Mouse (Mus musculus): Measurements from ENCODE around the gene Pah. TPM values are rescaled to one million over a fixed set of nuclear protein-coding genes. Genes with fewer than 3 reads are reported as not detected.

The Pah gene
- polyA plus RNA-seq, 1 experiment from 2014 or later, result 40.9 TPM

GRCm38 (mm10) chr10:87597075-87597677 lies 75.6 kb downstream of the Pah start:
- no peak overlapping the region for H3K4me2 ChIP-seq (ENCODE audit: low read length)
- WGBS, result 55% methylated on average over 9 of the region's 9 CpGs
- no peak for ATAC-seq (replicated peaks; ENCODE audit: low FRiP score, low read depth)
- no peaks in the 10 kb centered on the region for H3K27me3 ChIP-seq (ENCODE audit: insufficient read depth, low read length)
- no peaks in the 10 kb centered on the region for H3K36me3 ChIP-seq (ENCODE audit: insufficient read depth, low read length)
- DNase-seq (ENCODE audit: low spot score), result no peak
- H3K9me3 ChIP-seq (replicated peaks; ENCODE audit: low read length), result no peaks in the 10 kb centered on the region
- no peak overlapping the region for H3K9ac ChIP-seq (ENCODE audit: low read depth, low read length)
- TF ChIP-seq CTCF (IDR thresholded peaks at IDR 0.05; ENCODE audit: low read depth), result no peak
- H3K4me1 ChIP-seq (replicated peaks; ENCODE audit: insufficient read depth, low read length), result no peaks in the 10 kb centered on the region
- H3K4me3 ChIP-seq (replicated peaks; ENCODE audit: low read depth, low read length), result no peak overlapping the region
- H3K27ac ChIP-seq, result no peak overlapping the region

GRCm38 (mm10) chr10:87602151-87602550 lies 80.6 kb downstream of the Pah start:
- no peaks in the 10 kb centered on the region for H3K9me3 ChIP-seq (replicated peaks; ENCODE audit: low read length)
- no peak overlapping the region for H3K27ac ChIP-seq
- H3K36me3 ChIP-seq (ENCODE audit: insufficient read depth, low read length), result no peaks in the 10 kb centered on the region
- no peak for TF ChIP-seq CTCF (IDR thresholded peaks at IDR 0.05; ENCODE audit: low read depth)
- no peak overlapping the region for H3K4me2 ChIP-seq (ENCODE audit: low read length)
- H3K9ac ChIP-seq (ENCODE audit: low read depth, low read length), result no peak overlapping the region
- WGBS, result 66% methylated on average over 1 of the region's 1 CpGs
- DNase-seq (ENCODE audit: low spot score), result no peak
- ATAC-seq (replicated peaks; ENCODE audit: low FRiP score, low read depth), result no peak
- no peak overlapping the region for H3K4me3 ChIP-seq (replicated peaks; ENCODE audit: low read depth, low read length)
- no peaks in the 10 kb centered on the region for H3K4me1 ChIP-seq (replicated peaks; ENCODE audit: insufficient read depth, low read length)
- H3K27me3 ChIP-seq (ENCODE audit: insufficient read depth, low read length), result no peaks in the 10 kb centered on the region

GRCm38 (mm10) chr10:87625196-87625595 lies 103.6 kb downstream of the Pah start:
- no peak for TF ChIP-seq CTCF (IDR thresholded peaks at IDR 0.05; ENCODE audit: low read depth)
- no peaks in the 10 kb centered on the region for H3K36me3 ChIP-seq (ENCODE audit: insufficient read depth, low read length)
- no peak for ATAC-seq (replicated peaks; ENCODE audit: low FRiP score, low read depth)
- H3K9ac ChIP-seq (ENCODE audit: low read depth, low read length), result no peak overlapping the region
- H3K9me3 ChIP-seq (replicated peaks; ENCODE audit: low read length), result no peaks in the 10 kb centered on the region
- H3K27me3 ChIP-seq (ENCODE audit: insufficient read depth, low read length), result no peaks in the 10 kb centered on the region
- no peak overlapping the region for H3K4me3 ChIP-seq (replicated peaks; ENCODE audit: low read depth, low read length)
- no peak overlapping the region for H3K4me2 ChIP-seq (ENCODE audit: low read length)
- no peaks in the 10 kb centered on the region for H3K4me1 ChIP-seq (replicated peaks; ENCODE audit: insufficient read depth, low read length)
- 78% methylated on average over 1 of the region's 1 CpGs for WGBS
- no peak for DNase-seq (ENCODE audit: low spot score)
- H3K27ac ChIP-seq, result no peak overlapping the region

Other genes starting within 250 kb of the Pah start
- 0.30 and 0.41 TPM in 2 replicates for gene Ascl1, start 28.1 kb upstream of the Pah start, polyA plus RNA-seq (2015; fragmentation: Nextera tagmentation; extraction: Ambion mirVana)

Measured in kidney, postnatal 0 days (tissue).